Mouse (Mus musculus): Measurements from ENCODE around the gene Fto.

DNA sequence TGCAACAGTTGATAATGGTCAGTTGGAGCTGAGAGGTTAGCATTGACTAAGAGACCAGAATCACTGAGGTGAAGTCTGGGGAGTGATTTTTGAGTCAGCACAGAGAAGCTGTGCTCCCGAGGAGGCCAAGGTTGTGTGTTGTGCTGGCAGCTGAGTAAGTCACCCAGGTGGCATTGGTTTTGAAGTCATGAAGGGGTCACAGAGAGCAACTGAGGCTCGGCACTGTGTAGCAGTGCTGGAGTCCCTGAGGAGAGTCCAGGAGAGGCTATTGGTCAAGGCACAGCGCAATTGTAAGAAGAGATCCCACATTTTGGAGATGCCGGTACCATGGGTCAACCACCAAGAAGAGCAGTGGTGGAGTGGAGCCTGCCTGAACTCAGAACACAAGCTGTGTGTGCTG, 11.6 kb downstream of the Fto start:
- TF ChIP-seq CTCF (conservative IDR thresholded peaks at IDR 0.05; ENCODE audit: low read length) (no peak), NANOG (IDR thresholded peaks at IDR 0.05; ENCODE audit: borderline replicate concordance, low read length) (no peak)
